Mouse (Mus musculus) skeletal muscle tissue, adult 2 months (tissue): ENCODE measurements around the gene Gm17482.

Experiments used
- DNase-seq: peaks from one replicate; pipeline ENCODE4 v3.0.0-alpha.2; 2012; ENCODE audit warnings: low read depth, low spot score

Gm17482 gene

DNA sequence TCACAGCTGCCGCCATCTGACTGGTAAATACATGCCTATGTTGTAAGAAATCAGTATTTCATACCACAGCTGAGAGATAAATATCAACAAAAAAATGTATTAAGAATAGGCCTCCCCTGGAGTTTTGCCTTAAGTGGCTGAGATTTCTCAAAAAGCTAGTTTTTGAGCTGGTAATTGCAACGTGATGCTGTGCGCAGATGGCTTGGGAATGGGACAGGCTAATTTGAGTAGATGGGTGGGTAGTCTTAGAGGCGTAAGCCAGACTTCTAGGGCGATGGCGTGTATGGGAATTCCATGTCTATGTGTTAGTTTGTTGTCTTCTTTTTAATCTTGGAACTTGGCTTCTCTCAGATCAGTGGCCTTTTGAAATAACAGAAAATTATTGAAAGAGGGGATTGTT is 64.7 kb downstream of the Gm17482 start:
- no peak for DNase-seq

DNA sequence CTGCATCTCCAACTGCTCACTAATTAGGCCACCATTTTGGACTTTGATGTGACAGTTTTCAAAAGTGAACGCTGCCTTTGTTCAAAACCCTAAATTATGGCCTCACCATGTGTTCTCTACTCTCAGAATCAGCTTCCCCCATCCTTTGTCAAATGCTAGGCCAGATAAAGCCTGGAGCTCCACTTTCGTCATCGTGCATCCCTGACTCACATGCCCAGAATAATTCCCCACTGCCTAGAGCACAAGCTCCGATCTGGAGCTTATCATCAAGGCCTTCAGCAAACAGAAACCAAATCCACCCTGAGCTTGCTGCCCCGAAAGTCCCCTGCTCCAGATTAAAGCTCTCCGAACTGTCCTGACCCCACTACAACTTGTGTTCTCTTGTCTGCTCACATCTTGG is 65.5 kb downstream of the Gm17482 start:
- no peak for DNase-seq

DNA sequence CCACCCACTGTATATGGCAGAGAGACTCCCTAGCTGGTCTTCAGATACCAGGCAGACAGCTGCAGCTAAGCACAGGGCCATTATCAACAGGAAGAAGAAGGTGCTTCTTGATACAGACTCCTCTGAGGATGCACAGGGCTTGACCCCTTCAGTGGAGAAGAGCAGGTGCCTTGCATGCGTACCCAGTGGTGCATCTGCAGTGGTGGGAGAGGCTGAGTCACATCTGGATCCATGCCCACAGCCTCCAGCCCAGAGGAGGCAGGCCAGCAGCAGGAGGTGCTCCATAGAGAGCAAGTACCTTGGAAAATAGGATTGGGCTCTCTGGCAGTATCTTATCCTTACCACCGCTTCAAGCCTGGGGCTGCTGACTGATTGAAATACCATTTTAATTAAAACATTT is 66.7 kb downstream of the Gm17482 start:
- no peak for DNase-seq

DNA sequence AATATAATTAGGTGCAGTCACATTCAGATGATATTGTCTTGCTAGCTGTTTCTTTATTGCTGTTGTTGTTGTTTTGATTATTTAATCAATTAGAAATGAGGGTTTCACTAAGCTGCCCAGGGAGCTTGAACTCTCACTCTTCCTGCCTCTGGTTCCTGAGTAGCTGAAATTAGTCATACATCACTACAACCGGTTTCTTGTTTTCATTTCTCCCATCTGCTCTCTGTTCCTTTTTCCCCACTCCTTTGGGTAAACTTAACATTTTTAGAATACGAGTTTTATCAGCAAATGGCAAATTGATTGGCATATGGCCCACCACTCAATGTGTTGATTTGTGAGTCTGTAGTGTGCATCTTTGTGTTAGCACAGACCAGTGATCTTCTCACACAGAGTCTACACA is 80.0 kb downstream of the Gm17482 start:
- DNase-seq: no peak
